Mouse (Mus musculus): Measurements from ENCODE around the gene Nfe2l1. TPM values are rescaled to one million over a fixed set of nuclear protein-coding genes. Genes with fewer than 3 reads are reported as not detected.

Gene Nfe2l1
- total and polyA plus RNA-seq, 2 experiments from 2014 or later, result 57.4 to 62.4 TPM

- no peak for ATAC-seq
- no peak overlapping the region for H3K4me2 ChIP-seq (ENCODE audit: low read depth)
- no peak for DNase-seq
- no peak overlapping the region for H3K4me3 ChIP-seq (ENCODE audit: low read depth, low read length)
- H3K9me3 ChIP-seq (ENCODE audit: low read length), result no peaks in the 10 kb centered on the region
- no peaks in the 10 kb centered on the region for H3K4me1 ChIP-seq (ENCODE audit: insufficient read depth)
- no peak overlapping the region for H3K9ac ChIP-seq
- peaks cover 12% of the 10 kb centered on the region for H3K36me3 ChIP-seq (ENCODE audit: insufficient read depth)
- no peaks in the 10 kb centered on the region for H3K27me3 ChIP-seq (ENCODE audit: insufficient read depth, low read length)
- peak; percentile 42 for TF ChIP-seq CTCF (IDR thresholded peaks at IDR 0.05; ENCODE audit: low read depth)
- H3K27ac ChIP-seq (ENCODE audit: low read depth, low read length), result no peak overlapping the region
- WGBS, result 48% methylated on average over 1 of the region's 1 CpGs
Observed at GRCm38 (mm10) chr11:96796586-96796985, 33.2 kb downstream of the Nfe2l1 start.

- no peak overlapping the region for H3K9ac ChIP-seq
- H3K4me2 ChIP-seq (ENCODE audit: low read depth), result no peak overlapping the region
- H3K27ac ChIP-seq (ENCODE audit: low read depth, low read length), result no peak overlapping the region
- H3K36me3 ChIP-seq (ENCODE audit: insufficient read depth), result peaks cover 12% of the 10 kb centered on the region
- H3K9me3 ChIP-seq (ENCODE audit: low read length), result no peaks in the 10 kb centered on the region
- TF ChIP-seq CTCF (IDR thresholded peaks at IDR 0.05; ENCODE audit: low read depth), result no peak
- H3K4me1 ChIP-seq (ENCODE audit: insufficient read depth), result no peaks in the 10 kb centered on the region
- DNase-seq, result no peak
- no peaks in the 10 kb centered on the region for H3K27me3 ChIP-seq (ENCODE audit: insufficient read depth, low read length)
- H3K4me3 ChIP-seq (ENCODE audit: low read depth, low read length), result no peak overlapping the region
- ATAC-seq, result no peak
- WGBS, result 97% methylated on average over 2 of the region's 2 CpGs
Observed at GRCm38 (mm10) chr11:96796081-96796480, 33.7 kb downstream of the Nfe2l1 start.

- DNase-seq, result no peak
Observed at GRCm38 (mm10) chr11:96795491-96795890, 34.3 kb downstream of the Nfe2l1 start.

DNA sequence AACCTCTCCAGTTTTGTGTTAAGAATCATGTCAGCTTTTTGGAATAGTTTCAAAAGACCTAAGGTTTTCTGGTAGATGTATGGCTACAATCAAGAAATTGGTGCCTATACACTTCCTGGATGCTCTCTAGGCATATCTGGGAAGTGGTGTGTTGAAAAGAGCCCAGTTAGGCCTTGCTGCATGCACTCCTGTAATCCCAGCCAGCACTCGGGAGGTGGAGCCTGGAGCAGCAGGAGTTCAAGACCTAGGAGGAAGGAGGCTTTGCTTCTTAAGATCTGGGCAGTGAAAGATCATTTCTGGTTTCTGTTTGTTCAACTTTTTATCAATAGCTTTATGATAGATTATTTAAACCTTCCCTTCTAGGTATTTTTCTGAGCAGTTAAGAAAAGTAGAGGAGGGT, 39.1 kb downstream of the Nfe2l1 start:
- Histone ChIP-seq H3K27me3 (ENCODE audit: insufficient read depth, low read length) (no peaks in the 10 kb centered on the region), H3K27ac (ENCODE audit: low read depth, low read length) (no peak overlapping the region), H3K4me1 (ENCODE audit: insufficient read depth) (peaks cover 8% of the 10 kb centered on the region; the same call in 1 of the 2 replicates), H3K36me3 (ENCODE audit: insufficient read depth) (no peaks in the 10 kb centered on the region), H3K4me2 (ENCODE audit: low read depth) (peak overlapping the region; percentile 79), H3K9ac (no peak overlapping the region), H3K4me3 (ENCODE audit: low read depth, low read length) (peak overlapping the region; percentile 93; the same call in 1 of the 2 replicates), H3K9me3 (ENCODE audit: low read length) (no peaks in the 10 kb centered on the region)
- DNase-seq (no peak), ATAC-seq (no peak)
- no peak for TF ChIP-seq CTCF (IDR thresholded peaks at IDR 0.05; ENCODE audit: low read depth)
- WGBS, result 0% methylated on average over 1 of the region's 1 CpGs

More at GRCm38 (mm10) chr11:96795491-96795890, 34.3 kb downstream of the Nfe2l1 start:
- Histone ChIP-seq H3K36me3 (ENCODE audit: insufficient read depth) (peaks cover 10% of the 10 kb centered on the region), H3K27ac (ENCODE audit: low read depth, low read length) (no peak overlapping the region), H3K27me3 (ENCODE audit: insufficient read depth, low read length) (no peaks in the 10 kb centered on the region), H3K4me2 (ENCODE audit: low read depth) (no peak overlapping the region), H3K4me1 (ENCODE audit: insufficient read depth) (peaks cover 3% of the 10 kb centered on the region; the same call in 1 of the 2 replicates), H3K9ac (no peak overlapping the region), H3K4me3 (ENCODE audit: low read depth, low read length) (no peak overlapping the region), H3K9me3 (ENCODE audit: low read length) (no peaks in the 10 kb centered on the region)
- ATAC-seq, result no peak
- 97% methylated on average over 13 of the region's 13 CpGs for WGBS
- no peak for TF ChIP-seq CTCF (IDR thresholded peaks at IDR 0.05; ENCODE audit: low read depth)

DNA sequence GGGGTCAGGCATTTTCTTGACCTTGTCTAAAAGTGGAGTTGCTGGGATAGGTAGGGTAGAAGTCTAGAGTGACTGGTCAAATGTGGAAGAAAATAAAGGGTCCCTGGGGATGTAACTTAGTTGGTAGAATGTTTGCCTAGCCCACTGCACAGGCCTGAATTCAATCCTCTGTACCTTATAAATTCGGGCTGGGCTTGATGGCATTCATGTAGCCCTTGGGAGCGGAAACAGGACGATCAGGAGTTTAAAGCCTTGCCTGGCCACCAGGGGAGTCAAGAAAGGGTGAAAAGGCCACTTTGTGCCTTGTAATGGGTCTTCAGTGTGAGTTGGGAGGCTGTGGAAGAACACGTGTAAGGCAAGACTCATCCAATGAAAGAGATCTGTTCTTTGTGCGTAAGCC, 39.8 kb downstream of the Nfe2l1 start:
- H3K9ac ChIP-seq, result peak overlapping the region; percentile 92; the same call in 1 of the 2 replicates
- H3K36me3 ChIP-seq (ENCODE audit: insufficient read depth), result no peaks in the 10 kb centered on the region
- peak; percentile 14; the same call in 1 of the 2 replicates for TF ChIP-seq CTCF (IDR thresholded peaks at IDR 0.05; ENCODE audit: low read depth)
- DNase-seq (no peak), ATAC-seq (no peak)
- peak overlapping the region; percentile 93 for H3K4me3 ChIP-seq (ENCODE audit: low read depth, low read length)
- no peaks in the 10 kb centered on the region for H3K27me3 ChIP-seq (ENCODE audit: insufficient read depth, low read length)
- H3K4me1 ChIP-seq (ENCODE audit: insufficient read depth), result peaks cover 8% of the 10 kb centered on the region; the same call in 1 of the 2 replicates
- no peak overlapping the region for H3K27ac ChIP-seq (ENCODE audit: low read depth, low read length)
- 5% methylated on average over 5 of the region's 5 CpGs for WGBS
- H3K4me2 ChIP-seq (ENCODE audit: low read depth), result peak overlapping the region; percentile 79
- no peaks in the 10 kb centered on the region for H3K9me3 ChIP-seq (ENCODE audit: low read length)

GRCm38 (mm10) chr11:96788871-96789795, 40.6 kb downstream of the Nfe2l1 start, which contains the start of gene Cbx1:
Gene Cbx1 (plus strand): TSS chr11:96789127.
- no peaks in the 10 kb centered on the region for H3K36me3 ChIP-seq (ENCODE audit: insufficient read depth)
- TF ChIP-seq CTCF (IDR thresholded peaks at IDR 0.05; ENCODE audit: low read depth), result no peak
- no peaks in the 10 kb centered on the region for H3K27me3 ChIP-seq (ENCODE audit: insufficient read depth, low read length)
- peak within 1 kb of the TSS; percentile 92 for H3K27ac ChIP-seq (ENCODE audit: low read depth, low read length)
- ATAC-seq, result peak; percentile 100
- 3% methylated on average over 93 of the region's 93 CpGs for WGBS
- peak within 1 kb of the TSS; percentile 93 for H3K4me3 ChIP-seq (ENCODE audit: low read depth, low read length)
- peaks cover 8% of the 10 kb centered on the region; the same call in 1 of the 2 replicates for H3K4me1 ChIP-seq (ENCODE audit: insufficient read depth)
- peak; percentile 94 for DNase-seq
- H3K9me3 ChIP-seq (ENCODE audit: low read length), result no peaks in the 10 kb centered on the region
- peak within 1 kb of the TSS; percentile 79 for H3K4me2 ChIP-seq (ENCODE audit: low read depth)
- peak within 1 kb of the TSS; percentile 92 for H3K9ac ChIP-seq

All from forebrain, postnatal 0 days (tissue).